Mouse (Mus musculus): ENCODE data around the gene Cldn9.

Gene Cldn9

DNA sequence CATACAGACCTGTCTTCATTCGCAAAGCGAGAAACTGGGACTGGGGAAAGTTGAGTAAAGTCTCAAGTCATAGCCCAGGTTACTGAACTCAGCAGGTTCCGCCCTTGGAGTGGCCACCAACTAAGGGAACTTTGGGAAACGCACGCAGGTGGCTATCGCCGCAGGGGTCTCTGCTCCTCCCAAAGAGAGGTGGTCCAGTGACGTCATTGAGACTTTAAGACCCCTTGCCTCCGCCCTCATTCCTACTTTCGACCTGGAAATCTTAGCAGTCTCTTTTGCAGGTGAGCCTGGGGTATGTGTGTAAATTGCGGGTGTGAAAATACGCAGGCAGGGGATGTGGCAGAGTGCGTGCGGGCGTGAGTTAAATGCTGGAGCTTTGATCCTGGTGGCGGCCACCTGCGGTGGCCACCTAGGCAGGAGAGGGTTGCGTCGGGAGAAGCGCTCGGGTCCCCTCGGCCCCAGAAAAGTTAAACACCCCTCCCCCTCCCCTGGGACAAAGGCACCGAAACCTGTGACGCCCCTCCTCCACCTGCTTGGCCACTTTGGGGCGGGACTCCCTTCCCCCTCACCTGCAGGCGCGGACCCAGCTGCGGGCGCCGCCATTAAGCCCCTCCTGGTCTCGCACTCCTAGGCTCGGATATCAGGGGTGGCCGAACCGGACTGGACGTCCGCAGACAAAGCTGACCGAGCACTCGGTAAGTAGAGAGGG lies 4.5 kb downstream of the Cldn9 start, which contains the start of gene Cldn6:
Cldn6 (plus strand) TSS at position 123 of the 709 bp plus-strand sequence.
- DNase-seq, result peak; percentile 86

DNA sequence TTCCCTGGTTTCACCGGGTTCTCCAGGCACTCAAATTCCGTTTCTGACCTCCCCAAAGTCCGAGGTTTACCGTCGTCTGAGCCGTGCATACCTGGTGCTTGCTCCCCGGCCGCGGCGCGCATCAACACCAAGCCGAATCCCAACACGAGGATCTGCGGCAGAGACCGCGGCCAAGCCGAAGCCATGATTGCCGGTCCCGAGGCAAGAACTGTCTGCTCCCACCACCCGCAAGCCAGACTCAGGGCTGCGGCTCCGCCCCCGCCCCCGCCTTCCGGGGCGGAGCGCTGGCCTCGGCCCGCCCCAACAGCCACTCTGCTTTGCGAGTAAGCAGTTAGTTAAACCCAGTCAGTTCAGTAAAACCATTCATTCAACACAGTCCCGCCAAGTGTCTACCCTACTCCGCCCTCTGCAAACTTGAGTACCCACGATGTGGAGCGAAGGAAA lies 6.6 kb downstream of the Cldn9 start, which contains the start of gene Tnfrsf12a:
Tnfrsf12a (minus strand) TSS at position 233 of the 444 bp plus-strand sequence.
- DNase-seq, result peak; percentile 99

DNA sequence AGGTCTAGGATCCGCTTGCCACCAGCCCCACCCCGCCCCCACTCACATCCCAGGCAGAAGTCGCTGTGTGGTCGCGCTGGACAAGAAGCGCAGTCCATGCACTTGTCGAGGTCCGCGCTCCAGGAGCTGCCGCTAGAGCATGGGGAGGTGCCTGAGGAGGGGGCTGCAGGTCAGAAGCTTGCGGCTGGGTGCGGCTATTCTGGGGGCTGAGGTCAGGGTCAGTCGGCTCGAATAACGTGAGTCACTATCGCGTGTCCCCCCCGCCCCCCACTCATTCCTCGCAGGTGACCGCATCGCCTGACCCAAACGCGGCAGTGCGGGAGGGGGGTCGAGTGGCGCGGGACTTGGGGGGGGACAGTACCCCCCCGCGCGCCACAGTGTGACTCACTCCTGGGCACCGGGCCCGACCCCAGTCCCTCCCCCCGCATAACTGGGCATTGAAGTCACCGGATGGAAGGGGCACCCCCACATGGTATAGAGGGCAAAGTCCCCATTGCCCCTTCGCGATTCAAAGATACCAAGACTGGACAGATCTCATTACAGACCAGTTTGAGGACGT lies 7.3 kb downstream of the Cldn9 start:
- peak; percentile 97 for DNase-seq

DNA sequence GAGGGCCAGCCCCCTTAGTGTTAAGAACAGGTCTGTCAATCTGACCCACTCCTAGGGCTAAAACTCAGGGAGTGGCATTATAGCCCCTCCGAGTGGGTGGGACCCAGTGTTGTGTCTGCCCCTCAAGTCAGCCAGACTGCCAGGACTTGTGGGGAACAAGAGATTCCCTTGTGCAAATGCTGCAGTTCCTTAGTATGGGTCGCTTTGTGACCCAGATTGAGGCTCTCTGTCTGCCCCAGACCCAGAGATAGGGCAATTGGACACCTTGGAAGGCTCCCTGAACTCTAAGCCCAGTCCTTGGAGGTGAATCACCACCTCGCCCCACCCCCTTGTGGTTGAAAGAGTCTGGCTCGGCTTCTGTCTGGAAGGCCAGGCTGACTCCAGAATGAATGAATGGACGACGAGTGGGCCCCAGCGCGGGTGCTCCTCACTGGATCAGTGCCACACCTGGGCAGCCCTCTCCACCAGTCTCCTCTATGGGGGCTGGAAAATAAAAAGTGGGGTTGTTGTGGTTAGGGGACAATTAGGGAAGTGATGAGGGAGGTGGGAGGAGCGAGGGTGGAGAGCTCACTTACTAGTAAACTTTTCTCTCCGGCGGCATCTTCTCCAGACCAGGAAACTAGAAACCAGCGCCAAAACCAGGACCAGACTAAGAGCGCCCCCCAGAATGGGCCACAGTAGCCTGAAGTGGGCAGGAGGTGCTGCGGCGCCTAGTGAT lies 8.1 kb downstream of the Cldn9 start:
- peak; percentile 97 for DNase-seq

DNA sequence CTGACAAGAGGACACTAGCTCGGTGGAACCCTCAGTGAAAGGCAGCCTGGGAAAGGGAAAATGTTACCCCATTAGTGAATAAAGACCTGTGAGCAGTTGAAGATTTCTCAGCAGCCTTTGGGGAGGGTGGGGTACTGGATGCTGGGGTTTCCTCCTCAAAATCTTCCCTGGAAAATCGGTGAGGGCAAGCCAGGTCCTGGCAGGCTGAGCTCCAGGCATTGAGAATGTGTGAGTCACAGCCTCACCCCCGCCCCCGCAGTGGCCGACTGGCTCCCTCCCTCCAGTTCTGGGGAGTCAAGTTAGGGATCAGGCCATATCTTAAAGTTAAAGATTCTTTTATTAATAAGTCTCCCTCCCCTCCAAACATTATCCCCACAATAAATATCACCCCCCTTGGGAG lies 8.7 kb downstream of the Cldn9 start:
- peak; percentile 96 for DNase-seq

DNA sequence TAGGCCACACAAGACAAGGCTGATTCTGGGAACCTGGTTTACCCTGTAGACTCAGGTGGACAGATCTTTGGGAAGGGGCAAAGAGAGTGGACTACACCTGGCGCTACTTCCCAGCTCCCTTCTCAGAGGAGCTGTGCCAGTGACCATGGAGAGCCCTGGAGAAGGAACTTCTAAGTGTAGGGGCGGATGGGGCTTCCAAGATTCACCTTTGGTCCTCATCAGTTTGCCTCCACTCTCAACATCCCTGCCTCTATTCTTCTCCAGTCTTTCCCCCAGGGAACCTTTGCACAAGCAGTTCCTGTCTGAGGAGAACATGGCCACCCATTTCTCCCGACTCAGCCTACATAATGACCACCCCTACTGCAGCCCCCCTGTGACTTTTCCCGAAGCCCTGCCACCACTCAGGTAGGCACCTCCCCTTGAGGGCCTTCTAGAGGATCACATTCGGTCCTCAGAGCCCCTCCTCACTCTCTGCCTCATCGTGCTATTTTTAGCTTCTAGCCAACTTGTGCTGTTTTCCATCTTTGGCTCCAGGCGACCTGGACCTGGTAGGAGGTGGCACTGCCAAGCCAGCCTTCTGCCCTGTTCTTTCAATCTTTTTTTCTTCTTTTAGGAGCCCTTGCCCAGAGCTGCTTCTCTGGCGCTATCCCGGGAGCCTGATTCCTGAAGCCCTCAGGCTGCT lies 9.4 kb downstream of the Cldn9 start:
- peak; percentile 97 for DNase-seq

DNA sequence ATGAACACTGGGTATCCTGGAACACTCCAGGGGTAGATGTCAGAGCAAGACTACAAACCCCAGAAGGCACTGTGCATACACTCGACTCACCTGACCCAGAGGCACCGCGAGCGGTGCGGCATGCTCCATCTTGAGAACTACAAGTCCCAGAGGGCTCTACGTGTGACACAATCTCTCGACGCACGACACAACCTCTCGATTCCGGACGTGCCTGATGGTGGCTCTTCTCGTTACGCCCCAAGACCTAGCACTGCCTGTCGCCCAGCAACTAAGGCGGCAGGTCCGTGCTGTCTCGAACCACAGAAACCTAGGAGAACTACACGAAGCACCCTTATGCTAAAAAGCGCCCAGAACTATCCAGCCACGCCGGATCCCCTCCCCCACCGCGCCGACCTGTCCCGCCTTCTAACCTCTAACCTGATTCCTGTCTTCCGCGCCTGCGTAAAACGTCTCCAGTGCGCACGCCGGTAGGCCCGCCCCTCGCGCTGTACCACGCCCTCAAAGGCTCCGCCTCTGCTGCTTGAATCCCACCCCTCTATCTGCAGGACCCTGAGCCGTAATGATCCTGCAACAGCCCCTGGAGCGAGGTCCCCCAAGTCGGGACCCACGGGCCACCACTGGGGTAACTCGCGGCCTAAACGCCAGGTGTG lies 10.3 kb downstream of the Cldn9 start, which contains the start of the genes Hcfc1r1 and Thoc6:
Hcfc1r1 (plus strand) TSS at position 173 of the 650 bp plus-strand sequence.
Thoc6 (minus strand) TSS at position 459 of the 650 bp plus-strand sequence.
- peak; percentile 99 for DNase-seq

DNA sequence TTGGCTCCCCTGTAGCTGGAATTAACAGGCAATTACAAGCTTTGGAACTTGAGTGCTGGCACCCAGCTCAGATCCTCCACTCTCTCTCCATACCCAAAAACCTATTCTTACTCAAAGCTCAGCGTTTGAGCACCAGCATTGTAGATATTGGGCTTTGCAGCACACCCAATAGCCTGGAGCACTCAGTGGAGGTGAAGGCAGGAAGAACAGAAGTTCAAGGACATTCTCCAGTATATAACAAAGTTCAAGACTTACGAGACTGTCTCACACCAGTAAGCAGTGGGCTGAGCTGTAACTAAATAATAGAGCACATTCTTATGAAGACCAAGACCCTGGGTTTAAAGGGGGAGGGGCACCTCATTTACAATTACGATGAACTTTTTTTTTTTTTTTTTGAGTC lies 11.1 kb downstream of the Cldn9 start:
- peak; percentile 78 for DNase-seq

DNA sequence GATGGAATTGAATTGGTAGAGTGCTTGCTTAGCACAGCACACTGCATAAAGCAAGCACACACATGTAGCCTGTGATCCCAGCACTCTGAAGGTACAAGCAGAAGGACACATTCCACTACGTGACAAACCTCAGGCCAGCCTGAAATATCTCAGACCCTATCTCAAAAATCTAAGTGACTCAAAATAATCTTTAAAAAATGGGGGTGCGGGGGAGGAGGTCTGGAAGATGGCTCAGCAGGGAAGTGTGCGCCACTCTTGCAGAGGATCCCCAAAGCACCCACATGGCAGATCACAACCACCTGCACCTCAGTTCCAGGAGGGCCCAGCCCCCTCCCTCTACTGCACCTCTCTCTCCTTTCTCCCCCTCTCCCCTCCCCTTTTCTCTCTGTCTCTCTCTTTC lies 12.3 kb downstream of the Cldn9 start:
- DNase-seq, result peak; percentile 86

DNA sequence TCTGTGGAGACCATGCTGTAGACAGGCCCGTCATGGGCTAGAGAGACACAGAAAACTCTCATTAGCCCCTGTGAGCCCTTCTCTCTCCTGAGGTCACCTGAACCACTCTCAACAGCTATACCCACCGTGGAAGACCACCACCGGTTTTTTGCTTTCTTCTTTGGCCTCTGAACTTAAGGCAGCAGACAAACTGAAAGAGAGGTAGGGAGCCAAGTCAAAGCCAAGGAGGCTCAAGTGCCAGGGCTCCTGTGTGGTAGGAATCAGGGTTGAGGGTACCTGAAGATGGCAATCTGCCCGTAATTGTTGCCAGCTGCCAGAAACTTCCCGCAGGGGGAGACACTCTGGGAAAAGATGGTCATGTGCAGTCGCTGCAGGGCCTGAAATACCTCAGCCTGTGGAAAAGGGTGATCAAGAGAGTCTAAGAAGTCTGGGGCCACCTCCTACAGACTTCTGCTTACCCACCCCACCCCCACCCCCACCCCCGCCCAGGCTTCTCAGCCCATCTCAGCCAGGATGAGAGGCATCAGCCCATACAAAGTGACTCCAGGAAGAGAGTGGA lies 13.2 kb downstream of the Cldn9 start:
- peak; percentile 84 for DNase-seq

DNA sequence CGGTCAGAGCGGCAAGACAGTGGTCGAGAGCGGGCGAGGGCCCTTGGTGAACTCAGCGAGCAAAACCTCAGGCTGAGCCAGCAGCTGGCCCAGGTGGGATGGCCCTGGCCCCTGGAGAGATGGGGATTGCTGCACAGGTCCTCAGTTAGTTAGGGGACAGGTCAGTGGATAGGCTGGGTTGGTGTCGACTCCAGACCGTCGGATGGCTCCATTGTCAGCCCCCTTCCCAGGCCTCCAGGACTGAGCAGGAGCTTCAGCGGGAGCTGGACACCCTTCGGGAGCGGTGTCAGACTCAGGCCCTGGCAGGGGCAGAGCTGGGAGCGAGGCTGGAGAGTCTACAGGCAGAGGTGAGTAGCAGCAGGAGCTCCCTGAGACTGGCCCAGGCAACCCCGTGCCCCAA lies 18.3 kb downstream of the Cldn9 start:
- peak; percentile 91 for DNase-seq

DNA sequence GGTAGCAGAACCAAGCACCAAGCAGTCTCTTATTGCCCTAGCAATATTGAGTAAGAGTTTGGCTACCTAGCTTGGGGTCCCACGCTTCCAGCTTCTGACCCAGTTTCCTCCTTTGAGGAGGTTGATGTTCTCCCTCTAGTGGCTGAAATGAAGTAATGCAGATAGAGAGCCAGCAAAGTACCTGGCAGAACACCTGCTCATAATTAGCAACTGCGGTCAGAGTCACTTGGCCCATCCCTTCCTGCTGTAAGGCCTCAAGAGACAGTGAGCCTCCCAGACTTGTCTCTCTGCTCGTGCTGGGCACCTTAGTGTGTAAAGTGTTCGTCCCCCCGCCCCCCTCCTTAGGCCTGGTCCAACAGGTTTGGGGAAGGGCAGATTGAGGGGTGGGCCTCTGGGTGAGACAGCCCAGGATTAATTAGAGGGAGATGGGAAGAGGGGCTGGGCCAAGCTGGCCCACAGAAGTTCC lies 19.2 kb downstream of the Cldn9 start:
- DNase-seq, result peak; percentile 90

DNA sequence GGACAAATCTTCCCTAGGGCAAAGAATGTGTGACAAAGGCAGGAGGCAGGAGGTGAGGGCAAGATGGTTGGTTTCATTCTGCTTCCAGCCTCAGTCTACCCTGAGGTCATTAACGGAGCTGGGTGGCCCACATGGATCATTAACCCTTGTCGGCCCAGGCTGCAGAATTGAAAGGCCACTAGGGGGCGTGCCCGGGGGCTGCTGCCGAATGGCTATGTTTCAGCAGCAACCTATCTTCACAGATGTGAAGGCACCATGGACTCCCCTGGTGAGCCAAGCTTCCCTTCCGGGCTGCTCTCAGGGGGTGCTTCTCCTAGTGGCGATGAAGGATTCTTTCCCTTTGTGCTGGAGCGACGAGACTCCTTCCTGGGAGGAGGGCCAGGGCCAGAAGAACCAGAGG lies 22.3 kb downstream of the Cldn9 start:
- DNase-seq, result peak; percentile 88

DNA sequence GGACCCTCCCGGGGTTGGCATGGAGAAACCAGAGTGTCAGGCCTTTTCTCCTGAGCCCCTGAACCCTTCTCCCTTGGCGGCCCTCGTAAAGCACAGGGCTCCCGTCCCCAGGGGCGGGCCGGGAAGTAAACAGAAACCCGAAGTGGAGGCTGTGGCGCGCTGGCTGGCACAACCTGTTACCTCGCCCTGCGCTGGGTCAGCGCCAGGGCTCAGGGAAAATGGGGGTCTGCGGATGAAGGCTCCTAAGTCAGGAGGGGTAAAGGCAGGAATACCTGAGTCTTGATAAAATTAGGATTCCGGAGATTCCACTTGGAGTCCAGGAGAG lies 23.0 kb downstream of the Cldn9 start:
- DNase-seq, result peak; percentile 87

DNA sequence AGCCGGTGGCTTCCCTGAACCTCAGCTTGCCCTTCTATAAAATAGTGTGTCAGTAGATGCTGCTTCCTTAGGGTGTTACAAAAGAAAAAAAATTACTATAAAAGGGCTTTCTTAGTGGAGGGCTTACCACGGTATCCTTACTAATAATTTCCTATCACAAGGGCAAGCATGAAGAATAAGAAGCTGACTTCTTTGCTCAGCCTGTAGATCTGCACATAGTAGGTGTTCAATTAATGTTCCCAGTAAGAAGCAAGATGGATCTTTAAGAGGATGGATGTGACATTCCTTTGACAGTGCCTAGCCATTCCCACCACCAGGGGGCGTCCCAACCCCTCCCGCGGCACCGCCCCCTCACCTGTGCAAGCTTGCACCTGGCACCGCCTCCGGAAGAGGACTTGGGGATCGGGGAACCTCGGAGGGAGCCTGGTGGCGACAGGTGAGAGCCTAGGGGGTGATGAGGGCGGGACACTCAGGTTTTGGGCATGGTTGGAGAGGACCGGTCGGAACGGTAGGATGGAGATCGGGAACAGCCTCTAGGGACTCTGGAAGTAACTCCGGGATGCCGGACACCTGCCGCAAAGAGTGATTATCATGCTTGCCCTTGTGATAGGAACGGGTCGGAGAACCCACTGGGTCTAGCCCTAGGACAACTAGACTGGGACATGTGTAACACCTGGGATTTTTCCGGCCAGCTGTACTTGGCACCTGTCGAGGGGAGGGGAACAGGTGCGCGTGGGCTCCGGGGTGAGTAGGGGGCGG lies 23.5 kb downstream of the Cldn9 start, which contains the start of gene Bicdl2:
Bicdl2 (plus strand) TSS at position 390 of the 759 bp plus-strand sequence.
- DNase-seq, result peak; percentile 89

DNA sequence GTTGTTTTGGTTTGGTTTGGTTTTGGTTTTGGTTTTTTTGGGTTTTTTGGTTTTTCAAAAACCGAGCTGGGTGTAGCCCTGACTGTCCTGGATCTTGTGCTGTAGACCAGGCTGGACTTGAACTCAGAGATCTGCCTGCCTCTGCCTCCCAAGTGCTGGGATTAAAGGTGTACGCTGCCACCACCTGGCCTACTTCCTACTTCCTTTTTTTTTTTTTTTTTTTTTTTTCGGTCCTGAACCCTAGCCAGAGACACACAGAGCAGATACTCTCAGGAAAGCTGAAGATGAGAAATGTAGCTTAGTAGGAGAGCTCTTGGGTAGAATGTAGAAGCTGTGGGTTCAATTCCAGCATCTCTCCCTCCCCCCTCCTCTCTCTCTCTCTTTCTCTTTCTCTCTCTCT lies 25.4 kb downstream of the Cldn9 start:
- DNase-seq, result no peak

DNA sequence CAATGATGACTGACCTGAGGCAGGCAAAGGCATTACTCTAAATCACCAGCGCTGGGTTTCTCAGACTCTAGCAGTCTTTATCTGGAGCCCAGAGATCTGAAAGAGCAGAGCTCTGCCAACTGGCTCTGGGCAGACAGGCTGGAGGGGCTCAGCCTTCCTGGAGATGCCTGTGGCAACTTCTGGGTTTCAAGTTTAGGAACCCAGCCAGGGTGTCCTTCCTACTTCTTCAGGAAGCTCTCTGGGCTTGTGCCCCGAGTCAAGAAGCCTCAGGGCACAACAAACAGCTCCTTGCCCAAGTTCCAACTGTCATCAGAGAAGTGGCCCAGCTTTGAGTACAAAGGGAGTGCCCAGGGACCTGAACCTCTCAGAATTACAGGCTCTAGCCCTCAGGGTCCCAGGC lies 29.4 kb downstream of the Cldn9 start:
- no peak for DNase-seq

DNA sequence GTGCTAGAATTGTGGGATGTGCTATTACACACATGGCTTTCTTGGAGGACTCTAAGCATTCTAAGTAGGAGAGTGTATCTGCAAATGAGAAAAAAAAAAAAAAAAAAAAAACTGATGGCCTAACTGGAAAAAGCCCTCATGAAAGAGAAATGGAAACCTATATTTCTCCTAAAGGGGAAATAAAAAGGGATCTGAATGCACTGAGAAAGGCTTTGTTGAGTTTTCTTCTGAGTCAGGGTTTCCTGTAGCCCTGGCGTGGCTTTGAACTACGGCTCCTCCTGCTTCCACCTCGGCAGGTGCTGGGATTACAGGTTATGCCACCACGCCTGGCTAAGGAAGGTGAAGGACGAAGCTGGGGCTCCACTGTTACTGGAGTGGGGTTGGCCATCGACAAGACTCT lies 29.8 kb downstream of the Cldn9 start:
- DNase-seq, result no peak

DNA sequence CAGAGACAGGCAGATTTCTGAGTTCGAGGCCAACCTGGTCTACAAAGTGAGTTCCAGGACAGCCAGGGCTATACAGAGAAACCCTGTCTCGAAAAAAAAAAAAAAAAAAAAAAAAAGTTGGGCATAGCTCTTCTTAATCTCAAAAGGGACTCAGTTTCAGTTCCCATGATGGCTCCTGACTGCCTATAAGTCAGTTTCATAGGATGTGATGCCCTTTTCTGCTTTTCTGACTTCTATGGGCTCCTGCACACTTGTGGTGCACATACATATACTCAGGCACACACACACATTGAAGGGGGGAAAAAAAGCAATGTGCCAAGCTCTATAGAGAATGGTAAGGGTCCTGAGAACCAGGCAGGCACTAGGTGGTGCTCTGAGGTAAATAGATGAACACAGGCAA lies 30.5 kb downstream of the Cldn9 start:
- DNase-seq, result no peak

DNA sequence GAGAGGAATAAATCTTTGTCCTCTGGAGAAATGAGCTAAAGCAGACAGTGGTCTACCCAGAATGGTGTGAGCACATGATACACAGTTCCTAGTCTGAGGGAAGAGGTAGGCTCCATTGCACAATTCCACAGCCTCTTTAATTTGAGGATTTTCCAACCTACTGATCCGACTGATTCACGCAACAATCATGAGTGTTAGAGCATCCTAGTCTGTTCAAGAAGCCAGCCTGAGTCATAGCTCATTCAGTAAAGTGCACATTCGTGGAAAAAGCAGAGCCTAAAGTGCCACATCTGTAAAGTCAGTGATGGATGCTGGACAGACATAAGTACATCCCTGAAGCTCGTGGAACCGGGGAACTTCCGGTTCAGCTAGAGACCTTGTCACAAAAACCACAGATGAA lies 32.5 kb downstream of the Cldn9 start:
- no peak for DNase-seq

DNA sequence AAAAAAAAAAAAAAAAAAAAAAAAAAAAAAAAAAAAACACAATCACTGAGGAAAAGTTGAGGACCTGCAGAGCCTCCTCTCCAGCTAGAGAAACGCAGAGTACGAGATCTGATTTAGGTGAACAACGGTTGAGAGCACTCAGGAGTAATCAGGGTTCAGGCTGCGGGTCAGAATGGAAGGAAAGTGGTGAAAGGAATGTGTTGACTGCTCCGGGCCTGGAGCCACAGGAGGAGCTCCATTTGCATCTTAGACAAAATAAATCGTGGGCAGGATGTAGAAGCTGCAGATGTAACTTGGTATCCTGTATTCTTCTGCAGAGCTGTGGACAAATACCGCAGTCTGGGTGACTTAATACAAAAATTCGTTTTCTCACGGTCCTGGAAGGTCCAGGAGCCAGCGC lies 37.9 kb downstream of the Cldn9 start:
- DNase-seq, result no peak

Measured in heart, adult 11 months (tissue).